Mouse (Mus musculus) thymus, postnatal 25 days (tissue): ENCODE results near the gene Ccl11.

Source experiments
- DNase-seq: peaks from one replicate; pipeline ENCODE4 v3.0.0; 2022

The Ccl11 gene

DNA sequence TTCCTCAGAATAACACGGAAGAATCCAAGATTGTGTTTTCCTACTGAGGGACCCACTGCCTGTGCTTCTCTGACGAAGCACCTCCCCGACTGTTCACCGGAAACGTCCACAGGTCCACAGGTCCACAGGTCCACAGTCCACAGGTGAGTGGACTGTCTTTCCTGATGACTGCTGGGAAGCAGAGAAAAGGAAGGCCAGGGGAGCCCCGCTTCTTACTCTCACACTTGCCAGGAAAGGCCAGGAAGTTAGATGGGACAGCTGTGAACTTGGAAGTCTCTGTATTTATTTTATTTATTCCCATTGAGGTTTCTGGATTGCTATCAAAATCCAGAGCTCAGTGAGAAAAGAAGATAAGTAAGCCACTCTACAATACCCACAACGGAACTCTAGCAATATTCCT, 3.8 kb upstream of the Ccl11 start:
- no peak for DNase-seq

DNA sequence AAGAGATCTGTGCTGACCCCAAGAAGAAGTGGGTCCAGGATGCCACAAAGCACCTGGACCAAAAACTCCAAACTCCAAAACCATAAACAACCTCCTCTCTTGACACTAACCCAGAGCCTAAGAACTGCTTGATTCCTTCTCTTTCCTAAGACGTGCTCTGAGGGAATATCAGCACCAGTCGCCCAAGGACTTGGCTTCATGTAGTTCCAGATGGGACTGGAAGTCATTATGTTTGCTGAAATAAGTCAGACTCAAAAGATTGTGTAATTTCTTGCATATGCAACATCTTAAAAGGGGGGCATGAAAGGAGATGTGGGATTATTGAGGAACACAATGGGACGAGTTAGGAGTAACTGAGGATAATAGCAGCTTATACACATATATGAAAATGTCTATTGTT, 4.6 kb downstream of the Ccl11 start:
- DNase-seq, result no peak

DNA sequence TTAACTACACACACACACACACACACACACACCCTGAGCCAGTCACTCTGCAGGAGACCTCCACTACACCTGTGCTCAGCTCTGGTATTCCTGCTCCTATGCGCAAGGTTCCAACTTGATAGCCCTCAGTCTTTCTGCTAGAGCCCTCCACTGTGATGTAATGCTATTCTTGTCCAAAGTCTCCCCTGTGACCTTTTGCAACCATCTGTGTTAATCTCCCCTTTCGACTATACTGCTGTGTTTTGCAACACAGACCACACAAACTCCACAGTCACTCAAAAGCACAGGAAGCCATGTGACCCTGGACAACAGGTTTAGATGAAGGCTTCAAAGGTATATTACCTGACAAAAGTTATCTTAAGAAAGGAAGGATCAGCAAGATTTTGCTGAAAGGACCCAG, 5.8 kb downstream of the Ccl11 start:
- no peak for DNase-seq

- DNase-seq, result no peak
Observed at GRCm38 (mm10) chr11:82066953-82067571, 9.4 kb downstream of the Ccl11 start.

DNA sequence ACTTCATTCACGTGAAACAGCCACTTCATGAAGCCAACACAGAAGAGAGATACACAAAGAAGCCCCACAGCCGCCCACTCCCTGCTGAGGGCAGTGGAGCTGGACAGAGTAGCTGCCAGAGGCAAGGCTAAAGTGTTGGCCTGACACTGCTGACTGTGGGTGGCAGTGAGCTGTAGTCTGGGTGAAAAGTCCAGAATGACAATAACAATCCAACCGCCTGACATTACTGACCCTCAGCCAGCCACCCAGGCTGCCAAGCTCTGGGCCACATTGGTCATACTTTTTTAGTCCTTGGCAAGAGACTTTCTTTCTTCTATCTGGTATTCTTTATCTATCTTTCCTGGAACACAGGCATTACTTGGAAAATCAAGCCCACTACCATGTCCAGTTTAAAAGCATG, 13.5 kb downstream of the Ccl11 start:
- DNase-seq, result no peak

GRCm38 (mm10) chr11:82072374-82072773, 14.8 kb downstream of the Ccl11 start:
- no peak for DNase-seq

DNA sequence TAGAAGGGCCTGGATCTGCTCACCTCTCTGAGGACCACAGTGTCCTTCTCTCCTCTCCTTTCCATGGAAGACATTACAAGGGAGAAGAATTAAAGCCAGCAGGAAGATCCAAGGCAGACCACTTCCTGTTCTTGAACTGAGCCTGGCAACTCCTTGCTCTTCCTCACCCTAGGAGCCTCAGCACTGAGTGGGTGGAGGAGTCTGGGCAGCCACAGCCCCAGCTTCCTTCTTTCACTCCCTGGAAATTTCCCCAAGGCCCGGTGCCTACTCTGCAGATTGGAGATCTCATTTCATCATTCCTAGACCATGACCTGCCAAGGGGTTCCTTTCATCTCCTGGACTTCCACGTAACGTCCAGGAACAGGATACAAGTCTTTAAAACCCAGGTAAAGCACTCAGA, 15.4 kb downstream of the Ccl11 start:
- DNase-seq, result no peak

DNA sequence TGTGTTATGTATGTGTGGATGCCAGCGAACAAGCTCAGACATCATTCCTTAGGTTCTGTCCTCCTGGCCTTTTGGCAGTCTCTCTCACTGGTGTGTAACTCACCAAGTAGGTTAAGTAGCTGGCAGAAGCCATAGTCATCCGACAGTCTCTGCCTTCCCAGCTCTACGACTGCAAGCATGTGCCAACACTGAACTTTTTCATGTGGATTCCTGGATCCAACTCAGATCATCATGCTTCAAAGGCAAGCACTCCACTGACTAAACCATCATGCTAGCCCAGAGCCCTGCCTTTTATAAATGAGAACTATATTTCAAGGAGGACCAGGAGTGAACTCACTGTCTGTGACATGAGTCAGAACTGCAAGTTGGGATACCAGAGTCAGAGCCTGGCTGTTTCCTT, 16.1 kb downstream of the Ccl11 start:
- no peak for DNase-seq

GRCm38 (mm10) chr11:82077031-82077430, 19.4 kb downstream of the Ccl11 start:
- DNase-seq, result no peak

- DNase-seq, result no peak
Observed at GRCm38 (mm10) chr11:82078136-82078730, 20.6 kb downstream of the Ccl11 start.

- DNase-seq, result no peak
Observed at GRCm38 (mm10) chr11:82080865-82081264, 23.2 kb downstream of the Ccl11 start.

DNA sequence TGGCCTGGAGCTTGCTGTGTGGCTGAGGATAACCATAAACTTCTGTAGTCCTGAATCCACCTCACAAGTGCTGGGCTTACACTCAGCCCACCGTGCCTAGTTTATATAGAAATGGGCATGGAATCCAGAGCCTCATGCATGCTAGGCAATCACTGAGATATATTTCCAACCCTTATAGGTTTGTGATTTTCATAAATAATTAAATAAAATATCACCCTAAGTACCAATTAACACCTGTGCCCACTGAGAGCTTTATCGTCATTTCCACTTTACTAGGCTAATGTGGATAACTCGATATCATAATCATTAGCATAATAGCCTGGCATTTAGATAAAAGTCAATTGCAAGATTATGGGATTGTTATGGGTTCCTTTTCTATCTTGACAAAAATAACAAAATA, 26.7 kb downstream of the Ccl11 start:
- no peak for DNase-seq

DNA sequence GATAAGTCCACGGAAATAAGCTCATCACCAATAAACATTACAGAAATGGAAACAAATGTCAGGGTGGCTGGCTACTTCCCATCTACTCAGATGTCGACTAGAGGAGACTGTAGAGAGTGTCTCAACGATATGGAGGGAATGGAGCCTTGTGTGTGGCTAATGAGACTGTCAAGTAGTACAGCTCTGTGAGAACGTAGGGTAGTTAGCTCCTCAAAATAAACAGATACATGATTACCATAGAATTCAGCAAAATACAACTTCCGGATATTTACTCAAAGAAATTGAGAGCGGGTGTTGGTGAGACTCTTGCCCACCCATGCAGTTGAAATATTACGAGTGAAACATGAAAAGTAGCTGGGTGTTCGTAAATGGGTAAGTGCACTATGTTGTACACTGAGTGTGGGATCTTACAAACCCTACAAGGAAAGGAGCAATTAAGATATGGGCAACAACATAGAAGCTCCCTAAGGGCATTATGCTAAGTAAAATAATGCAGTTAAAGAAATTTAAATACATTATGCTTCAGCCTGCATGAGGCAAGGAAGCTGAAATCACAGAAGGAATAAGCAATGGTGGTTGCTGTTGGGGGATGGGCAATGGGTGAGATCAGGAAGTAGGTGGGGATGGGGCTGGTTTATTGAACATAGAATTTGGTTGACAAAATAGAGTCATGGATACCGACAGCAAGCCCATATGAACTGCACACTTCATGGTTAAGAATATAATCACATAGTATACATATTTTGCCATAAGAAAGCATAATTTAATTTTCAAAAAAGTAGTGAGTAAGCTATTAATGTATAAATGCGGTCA, 42.1 kb downstream of the Ccl11 start:
- DNase-seq, result no peak

DNA sequence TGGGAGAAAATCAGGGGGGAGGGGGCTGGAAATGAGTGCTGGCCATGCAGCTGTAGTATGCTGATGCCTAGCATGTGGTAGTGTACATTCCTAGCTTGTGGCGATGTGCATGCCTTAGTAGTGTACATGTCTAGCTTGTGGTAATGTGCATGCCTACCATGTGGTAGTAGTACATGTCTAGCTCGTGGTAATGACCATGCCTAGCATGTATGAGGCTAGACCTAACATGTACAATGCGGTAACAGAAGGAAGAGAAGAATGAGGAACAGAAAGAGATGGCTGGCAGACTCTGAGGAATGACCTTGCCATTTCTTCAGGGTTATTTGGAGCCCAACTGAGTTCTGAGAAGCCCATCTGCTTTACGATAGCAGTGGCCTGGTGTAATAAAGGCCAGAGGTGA, 43.5 kb downstream of the Ccl11 start:
- no peak for DNase-seq

DNA sequence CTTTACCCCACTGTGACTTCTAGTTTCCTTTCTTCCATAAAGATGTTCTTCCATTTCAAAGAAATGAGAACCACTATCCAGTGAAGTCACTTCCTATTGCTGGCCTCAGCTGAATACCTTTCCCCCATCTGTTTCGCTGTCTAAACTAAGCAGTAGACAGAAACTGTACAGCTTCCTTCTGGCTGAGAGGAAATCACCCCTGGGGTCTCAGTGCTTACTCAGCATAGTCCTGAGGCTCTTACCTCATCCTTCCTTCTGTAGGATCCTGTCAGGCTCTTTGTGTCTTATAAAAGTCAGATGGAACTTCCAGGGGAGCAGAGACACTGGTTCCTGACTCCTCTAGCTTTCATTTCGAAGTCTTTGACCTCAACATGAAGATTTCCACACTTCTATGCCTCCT, 43.9 kb downstream of the Ccl11 start, which contains the start of gene Ccl12:
Gene Ccl12, plus strand, starts transcription at position 317 of the 400 bp plus-strand sequence.
- no peak for DNase-seq

DNA sequence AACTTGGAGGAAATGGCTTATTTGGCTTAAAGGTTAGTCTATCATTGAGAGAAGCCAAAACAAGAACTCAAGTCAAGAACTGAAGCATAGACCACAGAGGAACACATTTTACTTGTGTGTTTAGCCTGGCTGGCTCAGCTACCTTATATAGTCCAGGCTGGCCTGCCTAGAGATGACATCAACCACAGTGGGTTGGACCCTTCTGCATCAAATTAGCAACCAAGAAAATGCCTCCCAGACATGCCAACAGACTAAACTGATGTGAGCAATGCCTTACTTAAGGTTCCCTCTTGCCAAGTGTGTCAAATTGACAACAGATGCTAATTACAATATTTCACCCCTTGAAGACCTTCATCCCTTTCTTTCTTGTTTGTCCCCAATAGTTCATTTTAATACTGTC, 52.0 kb downstream of the Ccl11 start:
- no peak for DNase-seq

DNA sequence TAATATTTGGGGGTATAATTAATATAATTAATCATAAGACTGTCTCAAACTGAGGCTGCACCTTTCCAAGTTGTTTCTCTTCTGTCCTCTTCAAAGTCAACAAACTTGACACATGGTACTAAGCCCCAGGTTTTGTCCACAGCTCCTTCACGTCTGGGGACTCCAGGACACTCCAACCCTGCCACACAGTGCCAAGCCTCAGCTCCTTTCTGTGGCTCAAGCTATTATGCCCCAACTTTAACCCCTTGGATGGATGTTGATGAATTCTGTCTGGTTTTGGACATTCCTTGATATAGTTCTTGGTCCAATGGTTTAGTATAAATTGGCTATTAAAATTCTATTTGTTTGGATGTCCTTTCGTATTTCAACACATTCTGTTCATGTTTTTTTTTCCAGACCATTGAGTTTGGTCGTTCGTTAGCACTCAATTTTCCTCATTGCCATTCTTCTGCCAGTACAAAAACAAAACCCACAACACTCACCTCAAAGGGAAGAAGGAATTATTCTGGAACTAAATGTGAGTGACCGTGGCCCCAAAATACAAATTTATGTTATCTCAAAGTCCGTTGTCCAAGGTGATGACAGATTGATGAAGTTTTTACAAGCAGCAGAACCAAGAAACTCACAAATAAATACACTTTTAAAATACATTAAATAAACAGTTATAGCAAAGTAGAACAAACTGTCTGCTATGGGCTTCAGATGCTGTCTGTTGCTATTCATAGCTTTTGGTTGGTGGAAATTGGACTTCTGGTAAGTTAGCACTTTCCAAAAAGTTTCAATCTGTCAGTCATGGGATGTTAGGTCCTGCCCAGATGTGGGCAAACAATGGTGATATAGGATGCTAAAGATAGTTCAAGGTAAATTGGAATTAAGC, 53.0 kb downstream of the Ccl11 start:
- no peak for DNase-seq
